Mouse (Mus musculus): ENCODE results near the gene Xpo5.

Xpo5 gene

GRCm38 (mm10) chr17:46166270-46166669 is 36.3 kb upstream of the Xpo5 start:
- TF ChIP-seq GATA4 (IDR thresholded peaks at IDR 0.05; ENCODE audit: insufficient replicate concordance, low read length), result no peak

DNA sequence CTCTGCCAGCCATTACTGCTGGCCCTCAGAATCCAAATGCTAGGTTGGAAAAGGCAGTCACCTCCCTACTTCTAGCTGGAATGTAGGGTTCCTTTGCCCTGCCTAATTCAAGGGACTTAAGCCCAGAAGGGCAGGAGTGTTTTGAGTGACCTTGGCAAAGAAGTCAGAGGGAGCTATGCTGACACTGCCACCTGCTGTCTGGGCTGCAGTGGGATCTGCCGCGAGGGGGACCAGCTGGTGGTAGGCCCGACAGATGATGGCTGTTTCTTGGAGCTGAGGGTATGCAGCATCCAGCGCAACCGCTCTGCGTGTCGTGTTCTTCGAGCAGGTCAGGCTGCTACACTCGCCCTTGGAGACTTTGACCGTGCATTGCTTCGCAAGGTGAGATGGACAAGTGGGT is 35.6 kb upstream of the Xpo5 start:
- TF ChIP-seq GATA4 (IDR thresholded peaks at IDR 0.05; ENCODE audit: insufficient replicate concordance, low read length), result no peak

DNA sequence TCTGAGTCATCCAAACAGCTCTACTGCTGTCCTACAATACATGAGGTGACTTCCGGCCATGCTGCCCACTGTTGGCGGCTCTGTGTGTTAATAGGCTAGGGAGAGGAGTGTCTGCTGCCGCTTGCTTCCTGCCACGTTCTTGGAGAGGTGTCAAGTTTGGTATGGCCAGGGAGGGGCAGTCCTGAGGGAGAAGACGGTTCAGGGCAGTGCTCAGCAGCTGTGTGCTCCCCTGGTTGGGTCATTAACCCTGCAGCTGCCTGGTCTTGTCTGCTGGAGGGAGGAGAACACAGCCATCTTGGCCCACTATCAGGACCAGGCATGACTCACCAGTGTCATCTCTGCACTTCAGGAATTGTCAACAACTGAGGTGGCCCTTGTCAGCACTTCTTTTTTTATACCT is 34.3 kb upstream of the Xpo5 start:
- no peak for TF ChIP-seq GATA4 (IDR thresholded peaks at IDR 0.05; ENCODE audit: insufficient replicate concordance, low read length)

DNA sequence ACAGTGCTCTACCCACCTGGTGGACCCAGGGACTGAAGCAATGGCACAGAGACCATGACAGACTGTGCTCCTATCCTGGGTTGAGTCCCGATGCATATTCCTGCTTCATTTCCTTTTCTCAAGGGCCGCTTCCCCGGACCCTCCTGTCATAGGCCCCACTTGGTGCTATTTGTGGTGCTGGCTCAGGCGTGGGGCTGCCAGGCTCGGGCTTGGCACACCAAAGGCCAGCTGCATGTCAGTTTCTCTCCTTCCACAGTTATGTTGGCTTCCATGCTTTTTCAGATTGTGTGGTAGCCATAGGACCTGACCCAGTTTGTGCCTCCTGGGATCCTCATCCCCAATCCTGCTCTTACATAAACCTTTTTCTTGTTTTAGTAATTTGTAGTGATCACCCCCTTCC is 33.8 kb upstream of the Xpo5 start:
- TF ChIP-seq GATA4 (IDR thresholded peaks at IDR 0.05; ENCODE audit: insufficient replicate concordance, low read length), result no peak

DNA sequence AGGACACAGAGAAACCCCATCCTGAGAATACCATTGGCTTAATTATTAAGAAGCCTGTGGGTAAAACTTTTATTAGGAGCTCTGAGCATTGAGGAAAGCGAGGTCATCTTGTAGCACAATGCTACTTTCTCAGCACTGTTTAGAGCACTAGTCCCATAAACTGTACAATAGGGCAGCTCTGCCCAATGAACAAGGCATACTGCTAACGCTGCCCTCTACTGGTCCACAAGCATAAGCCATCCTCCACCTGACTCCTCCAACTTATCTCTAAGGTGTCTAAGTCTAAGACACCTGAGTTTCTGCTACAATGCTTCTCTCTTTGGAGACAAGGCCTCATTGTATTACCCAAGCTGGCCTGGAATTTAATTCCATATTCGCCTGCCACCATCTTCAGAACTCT is 32.0 kb upstream of the Xpo5 start:
- no peak for TF ChIP-seq GATA4 (IDR thresholded peaks at IDR 0.05; ENCODE audit: insufficient replicate concordance, low read length)

DNA sequence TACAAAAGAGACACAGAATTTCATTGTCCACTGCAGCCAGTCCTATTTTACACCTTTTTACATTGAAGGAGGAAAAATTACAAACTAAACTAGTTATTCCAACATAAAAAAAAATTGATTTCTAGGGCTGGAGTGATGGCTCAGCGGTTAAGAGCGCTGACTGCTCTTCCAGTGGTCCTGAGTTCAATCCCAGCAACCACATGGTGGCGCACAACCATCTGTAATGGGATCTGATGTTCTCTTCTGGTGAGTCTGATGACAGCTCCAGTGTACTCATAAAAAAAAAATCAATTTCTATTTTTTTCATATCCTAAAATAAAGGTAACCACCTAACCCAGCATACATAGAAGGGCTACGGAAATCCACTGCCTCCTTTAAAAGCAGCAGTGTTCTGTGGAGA is 20.3 kb upstream of the Xpo5 start:
- TF ChIP-seq GATA4 (IDR thresholded peaks at IDR 0.05; ENCODE audit: insufficient replicate concordance, low read length), result no peak

GRCm38 (mm10) chr17:46188829-46189228 is 13.8 kb upstream of the Xpo5 start:
- TF ChIP-seq GATA4 (IDR thresholded peaks at IDR 0.05; ENCODE audit: insufficient replicate concordance, low read length), result no peak

DNA sequence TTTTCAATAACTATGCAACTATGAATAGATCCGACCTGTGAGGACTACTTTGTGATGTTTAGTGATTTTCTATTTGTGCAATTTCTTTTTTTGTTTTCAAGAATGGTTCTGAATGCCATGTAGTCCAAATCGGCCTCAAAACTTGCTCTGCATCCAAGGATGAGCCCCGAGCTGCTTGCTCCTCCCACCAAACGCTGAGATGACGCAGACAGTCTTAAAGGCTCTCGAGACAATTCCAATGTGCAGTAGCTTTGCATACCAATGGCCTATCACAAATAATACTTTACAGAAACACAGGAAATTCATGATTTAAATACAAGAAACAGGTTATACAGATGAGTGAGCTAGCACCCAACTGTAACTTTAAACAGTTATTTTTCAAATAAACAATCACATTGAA is 1.4 kb upstream of the Xpo5 start:
- no peak for TF ChIP-seq GATA4 (IDR thresholded peaks at IDR 0.05; ENCODE audit: insufficient replicate concordance, low read length)

DNA sequence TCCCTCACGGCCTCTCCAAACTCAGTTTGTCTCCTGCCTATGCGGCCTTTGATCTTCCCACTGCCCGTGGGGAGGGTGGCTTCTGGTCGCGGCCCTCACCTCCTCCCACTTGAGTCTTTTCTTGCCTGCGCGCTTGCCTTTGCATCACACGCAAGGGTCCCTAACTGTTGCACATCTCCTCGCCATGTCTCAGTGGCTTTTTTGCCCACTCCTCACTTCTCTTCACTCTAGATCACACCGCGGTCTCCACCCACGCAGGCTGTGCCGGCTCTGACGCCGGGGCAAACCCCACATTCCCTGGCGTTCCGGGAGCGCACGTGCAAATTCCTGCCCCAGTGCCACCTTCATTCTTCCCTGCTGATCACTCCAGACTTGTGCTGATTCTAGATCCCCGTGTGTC is 496 bp downstream of the Xpo5 start:
- TF ChIP-seq GATA4 (IDR thresholded peaks at IDR 0.05; ENCODE audit: insufficient replicate concordance, low read length), result no peak

DNA sequence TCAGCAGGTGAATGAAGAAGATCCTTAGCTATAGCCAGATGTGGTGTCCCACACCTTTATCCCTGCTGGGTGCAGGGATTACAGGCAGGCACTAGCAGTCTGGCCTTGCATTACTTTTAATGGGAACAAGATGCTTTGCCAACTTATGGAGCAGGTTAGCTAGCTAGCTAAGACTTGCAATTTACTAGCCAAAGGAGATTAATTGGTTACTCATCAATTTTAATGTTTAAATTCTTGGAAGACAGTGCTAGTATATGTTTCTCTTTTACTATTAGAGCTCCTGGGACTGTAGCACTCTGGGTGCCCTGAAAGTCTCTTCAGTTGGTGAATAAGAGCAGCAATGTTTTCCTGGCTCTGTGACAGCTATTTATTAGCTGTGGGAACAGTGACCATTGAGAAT is 4.1 kb downstream of the Xpo5 start:
- TF ChIP-seq GATA4 (IDR thresholded peaks at IDR 0.05; ENCODE audit: insufficient replicate concordance, low read length), result no peak

DNA sequence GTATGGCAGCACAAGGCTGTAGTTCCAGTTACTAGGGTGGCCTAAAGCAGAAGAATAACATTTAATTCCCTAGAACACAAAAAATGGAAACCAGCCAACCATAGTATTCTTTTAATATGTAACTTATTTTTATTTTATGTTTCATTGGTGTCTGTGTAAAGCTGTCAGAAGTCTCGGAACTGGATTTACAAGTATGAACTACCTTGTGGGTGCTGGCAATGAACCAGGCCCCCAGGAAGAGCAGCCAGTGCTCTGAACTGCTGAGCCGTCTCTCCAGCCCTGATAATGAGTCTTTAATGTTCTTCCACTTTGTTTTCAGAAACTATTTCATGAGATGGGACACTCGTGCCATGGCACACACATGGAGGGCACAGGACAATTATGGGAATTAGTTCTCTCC is 8.0 kb downstream of the Xpo5 start:
- no peak for TF ChIP-seq GATA4 (IDR thresholded peaks at IDR 0.05; ENCODE audit: insufficient replicate concordance, low read length)

DNA sequence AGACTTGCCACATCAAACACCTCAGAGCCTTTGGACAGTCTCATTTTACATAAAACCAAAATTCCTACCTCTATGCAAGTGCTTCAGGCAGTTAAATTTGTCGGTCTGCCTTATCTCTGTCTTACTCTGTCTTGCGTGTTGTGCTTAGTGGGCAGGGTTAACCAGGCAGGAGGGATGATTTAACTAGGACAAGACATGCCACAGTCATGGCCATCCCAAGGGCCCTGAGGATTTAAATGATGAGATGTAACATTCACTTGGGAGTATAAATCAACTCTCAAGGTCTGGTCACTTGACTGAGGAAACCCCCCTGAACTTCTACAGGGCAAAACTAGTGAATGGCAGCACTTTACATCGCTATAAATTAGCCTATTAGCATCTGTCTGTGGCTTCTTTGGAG is 19.0 kb downstream of the Xpo5 start:
- no peak for TF ChIP-seq GATA4 (IDR thresholded peaks at IDR 0.05; ENCODE audit: insufficient replicate concordance, low read length)

DNA sequence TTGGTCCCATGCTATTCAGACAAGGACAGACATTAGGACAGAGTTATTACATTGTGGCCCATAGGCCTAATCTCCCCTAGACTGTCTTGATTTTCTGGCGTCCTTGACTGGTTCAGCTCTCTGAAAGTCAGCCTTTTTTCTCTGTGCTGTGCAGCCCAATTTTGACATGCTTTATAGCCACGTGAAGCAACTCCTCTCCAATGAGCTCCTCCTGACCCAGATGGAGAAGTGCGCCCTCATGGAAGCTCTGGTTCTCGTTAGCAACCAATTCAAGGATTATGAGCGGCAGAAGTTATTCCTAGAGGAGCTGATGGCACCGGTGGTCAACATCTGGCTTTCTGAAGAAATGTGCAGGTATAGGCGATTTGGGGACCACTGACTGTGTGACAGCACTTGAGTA is 25.0 kb downstream of the Xpo5 start:
- no peak for TF ChIP-seq GATA4 (IDR thresholded peaks at IDR 0.05; ENCODE audit: insufficient replicate concordance, low read length)

GRCm38 (mm10) chr17:46236067-46236466 is 33.5 kb downstream of the Xpo5 start:
- no peak for TF ChIP-seq GATA4 (IDR thresholded peaks at IDR 0.05; ENCODE audit: insufficient replicate concordance, low read length)

DNA sequence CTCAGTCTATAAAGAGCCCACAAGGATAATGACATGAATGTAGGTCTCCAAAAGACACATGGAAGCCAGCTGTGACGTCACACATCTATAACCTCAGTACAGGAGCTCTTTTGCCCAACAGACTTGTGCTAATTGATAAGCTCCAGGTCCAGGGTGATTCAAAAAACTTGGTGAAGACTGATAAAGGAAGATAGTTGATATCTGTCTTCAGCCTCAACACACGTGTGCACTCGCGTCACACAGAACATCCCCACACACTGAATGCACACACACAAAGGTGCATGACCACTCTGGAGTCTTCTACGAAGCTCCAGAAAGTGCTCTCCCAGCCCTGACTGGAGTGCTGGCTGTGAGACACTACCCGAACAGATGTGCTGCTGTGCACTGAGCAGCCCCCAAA is 34.5 kb downstream of the Xpo5 start:
- TF ChIP-seq GATA4 (IDR thresholded peaks at IDR 0.05; ENCODE audit: insufficient replicate concordance, low read length), result no peak

DNA sequence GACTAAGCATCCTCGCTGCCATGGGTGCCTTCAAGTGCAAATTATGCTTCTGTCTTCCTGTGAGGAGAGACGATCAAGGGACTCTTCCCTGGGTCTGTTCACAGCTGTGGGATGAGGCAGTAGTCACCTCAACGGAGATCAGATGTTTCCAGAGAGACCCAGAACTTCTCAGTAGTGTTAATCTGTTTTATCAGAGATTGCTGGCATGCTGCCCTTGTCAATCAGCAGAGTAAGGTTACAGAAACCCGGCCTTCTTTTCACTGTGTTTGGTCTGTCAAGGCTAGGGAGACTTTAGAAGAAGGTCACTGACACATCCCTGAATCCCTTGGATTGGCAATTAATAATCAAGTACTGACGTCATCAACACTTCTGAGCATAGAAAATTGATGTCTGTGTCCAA is 34.9 kb downstream of the Xpo5 start:
- no peak for TF ChIP-seq GATA4 (IDR thresholded peaks at IDR 0.05; ENCODE audit: insufficient replicate concordance, low read length)

DNA sequence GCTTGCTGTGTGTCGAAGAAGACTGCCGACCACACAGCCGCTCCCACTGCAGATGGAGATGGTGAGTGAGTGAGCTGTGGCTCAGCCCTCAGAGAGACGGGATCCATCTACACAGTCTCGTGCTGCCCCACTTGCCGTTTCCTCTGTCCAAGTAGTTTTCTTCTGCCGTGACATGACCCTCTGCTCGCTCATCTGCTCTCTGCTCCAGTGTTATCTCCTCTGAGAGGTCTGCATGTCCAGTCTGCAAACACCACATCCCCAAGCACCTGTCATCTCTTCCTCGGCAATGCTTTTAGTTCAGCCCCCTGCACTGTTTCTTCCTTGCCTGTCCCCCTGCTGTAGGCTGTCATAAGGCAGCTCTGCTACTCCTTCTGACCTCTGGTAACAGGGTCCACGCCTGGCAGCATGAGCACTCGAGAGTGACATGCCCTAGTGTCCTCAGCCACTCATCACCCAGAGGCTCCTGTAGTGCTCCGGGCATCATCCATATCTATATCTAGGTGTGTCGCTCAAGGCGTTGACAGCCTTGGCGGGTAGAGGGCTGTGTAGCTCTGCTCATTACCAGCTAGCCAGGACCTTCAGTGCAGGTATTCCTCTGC is 37.0 kb downstream of the Xpo5 start:
- no peak for TF ChIP-seq GATA4 (IDR thresholded peaks at IDR 0.05; ENCODE audit: insufficient replicate concordance, low read length)

- TF ChIP-seq GATA4 (IDR thresholded peaks at IDR 0.05; ENCODE audit: insufficient replicate concordance, low read length), result no peak
These were observed 38.9 kb downstream of the Xpo5 start for GRCm38 (mm10) chr17:46241471-46241870.

Measured in liver, adult (tissue).